Mouse (Mus musculus): ENCODE data around the gene Pwwp2b. TPM values are rescaled to one million over a fixed set of nuclear protein-coding genes. Genes with fewer than 3 reads are reported as not detected.

Pwwp2b gene
- polyA plus RNA-seq, 1 experiment from 2014 or later: 4.3 TPM

- H3K4me3 ChIP-seq: no peak overlapping the region
- H3K4me2 ChIP-seq (replicated peaks): no peak overlapping the region
- H3K4me1 ChIP-seq: peaks cover 12% of the 10 kb centered on the region
- 92% methylated on average over 7 of the region's 7 CpGs for WGBS
- H3K9ac ChIP-seq: no peak overlapping the region
- ATAC-seq (ENCODE audit: low FRiP score): no peak
- no peaks in the 10 kb centered on the region for H3K9me3 ChIP-seq (replicated peaks)
- H3K27me3 ChIP-seq: no peaks in the 10 kb centered on the region
- H3K36me3 ChIP-seq: no peaks in the 10 kb centered on the region
- no peak overlapping the region for H3K27ac ChIP-seq
Observed at GRCm38 (mm10) chr7:139215946-139216345, 32.3 kb upstream of the Pwwp2b start.

- no peak overlapping the region for H3K4me2 ChIP-seq (replicated peaks)
- ATAC-seq (ENCODE audit: low FRiP score): no peak
- H3K27ac ChIP-seq: no peak overlapping the region
- no peaks in the 10 kb centered on the region for H3K27me3 ChIP-seq
- H3K36me3 ChIP-seq: no peaks in the 10 kb centered on the region
- H3K9me3 ChIP-seq (replicated peaks): no peaks in the 10 kb centered on the region
- 90% methylated on average over 9 of the region's 9 CpGs for WGBS
- peaks cover 12% of the 10 kb centered on the region for H3K4me1 ChIP-seq
- H3K9ac ChIP-seq: no peak overlapping the region
- H3K4me3 ChIP-seq: no peak overlapping the region
Observed at GRCm38 (mm10) chr7:139216464-139216863, 31.8 kb upstream of the Pwwp2b start.

- Histone ChIP-seq H3K4me3 (no peak overlapping the region), H3K4me1 (peaks cover 10% of the 10 kb centered on the region), H3K27ac (no peak overlapping the region), H3K36me3 (no peaks in the 10 kb centered on the region), H3K9ac (no peak overlapping the region), H3K27me3 (no peaks in the 10 kb centered on the region), H3K4me2 (replicated peaks) (no peak overlapping the region), H3K9me3 (replicated peaks) (no peaks in the 10 kb centered on the region)
- ATAC-seq (ENCODE audit: low FRiP score): no peak
- 84% methylated on average over 7 of the region's 7 CpGs for WGBS
Observed at GRCm38 (mm10) chr7:139217046-139217445, 31.2 kb upstream of the Pwwp2b start.

- Histone ChIP-seq H3K27me3 (no peaks in the 10 kb centered on the region), H3K36me3 (no peaks in the 10 kb centered on the region), H3K4me3 (no peak overlapping the region), H3K4me1 (no peaks in the 10 kb centered on the region; the same call in none of the 2 replicates), H3K9ac (no peak overlapping the region), H3K27ac (no peak overlapping the region), H3K4me2 (replicated peaks) (no peak overlapping the region), H3K9me3 (replicated peaks) (no peaks in the 10 kb centered on the region)
- 70% methylated on average over 6 of the region's 6 CpGs for WGBS
- ATAC-seq (ENCODE audit: low FRiP score): no peak
Observed at GRCm38 (mm10) chr7:139218641-139219415, 29.5 kb upstream of the Pwwp2b start.

DNA sequence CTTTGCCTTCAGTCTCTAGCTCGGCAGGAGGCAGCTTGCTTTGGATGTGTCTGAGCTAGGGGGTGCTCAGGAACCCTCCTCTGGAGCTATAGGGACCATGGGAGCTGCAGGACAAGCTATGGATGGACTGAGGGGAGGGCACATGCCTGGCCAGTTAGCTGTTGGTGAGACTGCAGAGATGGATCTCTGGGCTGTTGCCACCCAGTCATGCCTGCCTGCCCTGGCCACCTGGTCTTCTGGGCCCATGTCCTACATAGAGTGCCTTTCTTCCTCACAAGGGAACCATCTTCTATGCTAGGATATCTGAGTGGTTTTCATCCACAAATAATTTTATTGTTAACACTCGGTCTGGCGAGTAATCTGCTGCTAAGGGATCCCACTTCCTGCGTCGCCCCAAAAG, 28.8 kb upstream of the Pwwp2b start:
- Histone ChIP-seq H3K4me2 (replicated peaks) (no peak overlapping the region), H3K36me3 (no peaks in the 10 kb centered on the region), H3K4me1 (no peaks in the 10 kb centered on the region; the same call in none of the 2 replicates), H3K27me3 (no peaks in the 10 kb centered on the region), H3K9ac (no peak overlapping the region), H3K27ac (no peak overlapping the region), H3K9me3 (replicated peaks) (no peaks in the 10 kb centered on the region), H3K4me3 (no peak overlapping the region)
- no peak for ATAC-seq (ENCODE audit: low FRiP score)
- WGBS: 84% methylated on average over 5 of the region's 5 CpGs

DNA sequence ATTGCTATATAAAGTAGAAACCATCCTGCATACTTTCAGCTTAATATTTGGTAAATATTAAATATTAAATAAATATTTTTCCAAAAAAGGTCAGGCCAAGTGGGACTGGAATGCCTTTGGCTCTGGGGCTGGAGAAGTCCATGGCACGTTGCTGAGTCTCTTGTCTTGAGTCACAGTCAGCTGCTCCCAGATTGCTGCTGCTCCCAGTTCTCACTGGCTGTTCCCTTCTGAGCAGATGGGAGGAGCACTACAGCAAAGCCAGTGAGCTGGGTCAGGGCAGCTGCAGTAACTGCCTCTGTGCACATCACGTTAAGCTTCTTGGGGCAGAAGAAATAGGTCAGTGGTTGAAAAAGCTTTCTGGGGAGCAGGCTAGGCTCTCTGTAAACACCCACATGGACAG, 28.0 kb upstream of the Pwwp2b start:
- Histone ChIP-seq H3K9ac (no peak overlapping the region), H3K9me3 (replicated peaks) (no peaks in the 10 kb centered on the region), H3K4me3 (no peak overlapping the region), H3K4me2 (replicated peaks) (no peak overlapping the region), H3K36me3 (no peaks in the 10 kb centered on the region), H3K4me1 (no peaks in the 10 kb centered on the region; the same call in none of the 2 replicates), H3K27ac (no peak overlapping the region), H3K27me3 (no peaks in the 10 kb centered on the region)
- 42% methylated on average over 2 of the region's 2 CpGs for WGBS
- no peak for ATAC-seq (ENCODE audit: low FRiP score)

DNA sequence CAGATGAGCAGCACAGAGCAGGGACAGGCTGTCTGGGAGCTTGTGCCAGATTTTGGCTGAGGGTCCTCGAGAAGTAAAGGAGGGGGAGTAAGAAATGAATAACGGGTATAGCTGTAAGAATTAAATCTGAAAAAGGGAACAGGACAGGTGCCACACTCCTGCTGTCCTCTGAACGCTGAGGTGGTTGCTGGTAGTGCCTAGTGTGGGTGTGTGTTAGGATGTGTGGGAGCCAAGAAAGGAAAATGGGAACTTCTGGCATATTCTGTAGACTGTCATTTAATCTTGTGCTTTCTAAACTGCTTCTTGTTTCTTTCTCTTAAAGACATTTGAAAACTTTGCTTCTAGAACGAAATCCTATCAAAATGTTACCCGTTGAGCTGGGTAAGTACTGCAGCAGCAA, 27.2 kb upstream of the Pwwp2b start:
- Histone ChIP-seq H3K4me2 (replicated peaks) (no peak overlapping the region), H3K9me3 (replicated peaks) (no peaks in the 10 kb centered on the region), H3K36me3 (no peaks in the 10 kb centered on the region), H3K27ac (no peak overlapping the region), H3K9ac (no peak overlapping the region), H3K27me3 (no peaks in the 10 kb centered on the region), H3K4me3 (no peak overlapping the region), H3K4me1 (no peaks in the 10 kb centered on the region; the same call in none of the 2 replicates)
- ATAC-seq (ENCODE audit: low FRiP score): no peak
- 86% methylated on average over 5 of the region's 5 CpGs for WGBS

DNA sequence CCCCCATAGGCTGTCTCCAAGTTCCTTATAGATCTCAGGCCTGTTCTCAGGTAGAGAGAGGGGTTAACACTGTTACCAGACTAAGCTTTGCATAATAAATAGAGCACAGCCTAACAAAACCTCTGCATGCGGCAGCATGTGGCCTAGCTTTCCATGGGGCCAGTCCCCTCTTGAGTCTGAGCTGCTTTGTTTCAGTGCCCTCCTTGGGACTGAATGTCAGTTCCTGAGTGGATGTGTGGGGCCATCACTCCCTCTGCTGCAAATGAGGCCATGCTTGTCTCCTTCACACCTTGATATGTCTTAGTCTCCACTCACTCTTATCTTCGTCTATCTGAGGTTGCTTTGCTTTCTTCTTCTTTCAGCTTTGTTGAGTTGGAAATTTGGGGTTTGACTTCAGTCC, 26.4 kb upstream of the Pwwp2b start:
- Histone ChIP-seq H3K4me3 (no peak overlapping the region), H3K4me2 (replicated peaks) (no peak overlapping the region), H3K27me3 (no peaks in the 10 kb centered on the region), H3K4me1 (no peaks in the 10 kb centered on the region; the same call in none of the 2 replicates), H3K27ac (no peak overlapping the region), H3K36me3 (no peaks in the 10 kb centered on the region), H3K9me3 (replicated peaks) (no peaks in the 10 kb centered on the region), H3K9ac (no peak overlapping the region)
- WGBS: 61% methylated on average over 2 of the region's 2 CpGs
- no peak for ATAC-seq (ENCODE audit: low FRiP score)

- WGBS: 74% methylated on average over 4 of the region's 4 CpGs
- no peak overlapping the region for H3K4me3 ChIP-seq
- H3K27ac ChIP-seq: no peak overlapping the region
- H3K4me2 ChIP-seq (replicated peaks): no peak overlapping the region
- ATAC-seq (ENCODE audit: low FRiP score): no peak
- H3K27me3 ChIP-seq: no peaks in the 10 kb centered on the region
- H3K9ac ChIP-seq: no peak overlapping the region
- H3K9me3 ChIP-seq (replicated peaks): no peaks in the 10 kb centered on the region
- no peaks in the 10 kb centered on the region; the same call in none of the 2 replicates for H3K4me1 ChIP-seq
- H3K36me3 ChIP-seq: no peaks in the 10 kb centered on the region
Observed at GRCm38 (mm10) chr7:139222341-139222740, 25.9 kb upstream of the Pwwp2b start.

DNA sequence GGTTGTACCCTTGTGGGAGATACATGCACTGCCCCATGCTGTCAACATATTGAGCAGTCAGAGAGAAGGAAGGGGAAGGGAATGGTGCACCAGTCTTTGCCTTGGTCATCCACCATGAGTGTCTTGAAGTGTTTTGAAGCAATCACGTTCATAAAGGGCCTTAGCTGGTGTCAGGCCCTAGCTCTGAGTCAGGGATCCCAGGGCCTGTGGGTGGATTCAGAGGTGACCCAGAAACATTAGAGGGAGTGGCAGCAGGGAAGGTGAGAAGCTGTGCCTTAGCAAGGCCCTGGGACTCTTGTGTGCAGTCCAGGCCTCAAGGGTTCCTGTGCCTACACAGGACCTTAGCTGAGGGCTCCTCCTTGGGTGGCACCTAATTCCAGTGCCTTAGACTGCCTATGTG, 24.2 kb upstream of the Pwwp2b start:
- 78% methylated on average over 1 of the region's 1 CpGs for whole genome bisulfite sequencing
- Histone ChIP-seq H3K36me3 (no peaks in the 10 kb centered on the region), H3K4me3 (no peak overlapping the region)

GRCm38 (mm10) chr7:139224725-139225124, 23.6 kb upstream of the Pwwp2b start:
- Histone ChIP-seq H3K9me3 (replicated peaks) (no peaks in the 10 kb centered on the region), H3K4me3 (no peak overlapping the region), H3K4me2 (replicated peaks) (no peak overlapping the region), H3K27me3 (no peaks in the 10 kb centered on the region), H3K36me3 (no peaks in the 10 kb centered on the region), H3K27ac (no peak overlapping the region), H3K9ac (no peak overlapping the region), H3K4me1 (no peaks in the 10 kb centered on the region)
- 75% methylated on average over 8 of the region's 8 CpGs for WGBS
- ATAC-seq (ENCODE audit: low FRiP score): no peak

More for the DNA sequence above, 24.2 kb upstream of the Pwwp2b start:
- H3K27me3 ChIP-seq: no peaks in the 10 kb centered on the region
- H3K9me3 ChIP-seq (replicated peaks): no peaks in the 10 kb centered on the region
- no peak overlapping the region for H3K27ac ChIP-seq
- no peak overlapping the region for H3K9ac ChIP-seq
- H3K4me1 ChIP-seq: no peaks in the 10 kb centered on the region; the same call in 1 of the 2 replicates
- no peak for ATAC-seq (ENCODE audit: low FRiP score)
- no peak overlapping the region for H3K4me2 ChIP-seq (replicated peaks)

DNA sequence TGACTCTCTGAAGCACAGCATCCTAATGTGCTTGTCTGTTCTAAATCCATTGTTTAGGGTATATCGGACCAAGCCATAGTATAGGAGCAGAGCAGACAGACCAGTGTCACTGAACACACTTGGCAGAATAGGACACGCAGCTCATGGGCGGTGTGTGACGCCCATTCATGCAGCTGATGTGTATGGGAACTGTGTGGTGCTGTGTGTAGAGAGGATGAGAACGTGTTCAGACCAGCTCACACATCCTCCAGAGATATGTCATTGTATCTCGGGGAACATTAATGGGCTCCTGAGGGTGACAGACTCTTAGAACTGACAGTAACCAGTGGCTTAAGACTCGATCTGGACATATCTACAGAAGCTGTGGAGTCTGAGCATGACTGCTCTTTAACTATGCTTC, 21.9 kb upstream of the Pwwp2b start:
- no peak overlapping the region for H3K9ac ChIP-seq
- H3K4me2 ChIP-seq (replicated peaks): no peak overlapping the region
- WGBS: 91% methylated on average over 7 of the region's 7 CpGs
- no peak for ATAC-seq (ENCODE audit: low FRiP score)
- H3K4me3 ChIP-seq: no peak overlapping the region
- no peaks in the 10 kb centered on the region for H3K36me3 ChIP-seq
- H3K27me3 ChIP-seq: no peaks in the 10 kb centered on the region
- no peaks in the 10 kb centered on the region for H3K4me1 ChIP-seq
- H3K27ac ChIP-seq: no peak overlapping the region
- no peaks in the 10 kb centered on the region for H3K9me3 ChIP-seq (replicated peaks)
